ENCODE assay signal across 7 mouse cellular contexts in the genomic region with DNA sequence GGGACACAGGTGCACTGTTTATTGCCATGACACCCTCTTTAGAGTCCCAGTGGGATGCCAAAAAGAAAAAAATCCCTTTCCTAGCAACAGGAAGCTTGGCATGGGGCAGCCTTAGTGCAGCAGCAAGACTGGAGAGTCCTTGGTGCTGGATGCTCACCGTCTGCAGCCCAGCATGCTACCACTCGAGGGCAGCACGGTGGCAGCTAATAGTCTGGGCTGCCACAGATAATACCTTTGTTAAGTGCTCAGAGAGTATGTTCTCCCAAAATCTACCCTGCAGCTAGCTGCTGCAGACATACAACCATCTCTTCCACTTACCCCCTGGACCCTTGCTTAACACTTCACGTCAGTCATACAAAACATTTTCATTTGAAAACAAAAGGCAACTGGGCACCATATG. TPM values are rescaled to one million over a fixed set of nuclear protein-coding genes. Genes with fewer than 3 reads are reported as not detected.
DNase-seq lines count a peak whose midpoint lies in the region; ATAC-seq and TF ChIP-seq lines count a peak whose summit lies in the region.

No protein-coding gene starts in this region.

- H3K4me1 ChIP-seq in heart, postnatal 0 days (ENCODE audit: control insufficient read depth, insufficient read depth) = peaks cover 37% of the 10 kb centered on the region
- H3K4me1 ChIP-seq in hindbrain, embryonic 14.5 days (replicated peaks; ENCODE audit: control insufficient read depth, insufficient read depth, low read length) = peaks cover 3% of the 10 kb centered on the region; the same call in 1 of the 2 replicates

- no peak overlapping the region for H3K27ac ChIP-seq in heart, postnatal 0 days (ENCODE audit: low read depth)
- H3K27ac ChIP-seq in hindbrain, embryonic 14.5 days = no peak overlapping the region

- no peak overlapping the region for H3K4me3 ChIP-seq in heart, postnatal 0 days (ENCODE audit: low read depth, low read length)
- H3K4me3 ChIP-seq in hindbrain, embryonic 14.5 days (replicated peaks; ENCODE audit: low read length) = no peak overlapping the region

- peaks cover 33% of the 10 kb centered on the region for H3K36me3 ChIP-seq in heart, postnatal 0 days (replicated peaks; ENCODE audit: control insufficient read depth, insufficient read depth, low read length)
- H3K36me3 ChIP-seq in hindbrain, embryonic 14.5 days (replicated peaks; ENCODE audit: control insufficient read depth, insufficient read depth) = no peaks in the 10 kb centered on the region

- H3K4me2 ChIP-seq in heart, postnatal 0 days (ENCODE audit: low read depth, low read length) = no peak overlapping the region
- no peak overlapping the region for H3K4me2 ChIP-seq in hindbrain, embryonic 14.5 days (replicated peaks)

- DNase-seq in heart, postnatal 0 days (ENCODE audit: low spot score) = no peak
- no peak for DNase-seq in heart, postnatal 25 days (ENCODE audit: low spot score)
- DNase-seq in right cerebral cortex, postnatal 10 days (ENCODE audit: low spot score in 2 of 2) = peak; percentile 64 to 72
- no peak for DNase-seq in right cerebral cortex, postnatal 36 days (ENCODE audit: low spot score in 2 of 2)
- DNase-seq in hindbrain, embryonic 14.5 days (ENCODE audit: low spot score) = peak; percentile 71
- peak; percentile 60 for DNase-seq in thymus, postnatal 14 days
- DNase-seq in left cerebral cortex, adult 9 months (ENCODE audit: low spot score in 2 of 2) = no peak

- intact Hi-C loops in heart, postnatal 25 days (cut with DNase I) = no loop called here

- WGBS in heart, postnatal 0 days = 33% methylated on average over 4 of the region's 4 CpGs
- 16% methylated on average over 4 of the region's 4 CpGs for WGBS in hindbrain, embryonic 14.5 days

- no peaks in the 10 kb centered on the region for H3K9me3 ChIP-seq in heart, postnatal 0 days (replicated peaks; ENCODE audit: control insufficient read depth, low read length)
- H3K9me3 ChIP-seq in hindbrain, embryonic 14.5 days (ENCODE audit: control insufficient read depth, low read length) = no peaks in the 10 kb centered on the region

- ATAC-seq in heart, postnatal 0 days (ENCODE audit: insufficient read depth, low read depth) = no peak
- no peak; the same call in 1 of the 2 replicates for ATAC-seq in hindbrain, embryonic 14.5 days (ENCODE audit: low FRiP score)

- no peak for TF ChIP-seq EP300 in heart, postnatal 0 days (IDR thresholded peaks at IDR 0.05; ENCODE audit: low read depth)

- no peaks in the 10 kb centered on the region for H3K27me3 ChIP-seq in heart, postnatal 0 days (ENCODE audit: control insufficient read depth, insufficient read depth, low read length)
- H3K27me3 ChIP-seq in hindbrain, embryonic 14.5 days (ENCODE audit: control insufficient read depth, insufficient read depth, low read length) = no peaks in the 10 kb centered on the region

- H3K9ac ChIP-seq in heart, postnatal 0 days (replicated peaks; ENCODE audit: low read depth, low read length) = no peak overlapping the region
- H3K9ac ChIP-seq in hindbrain, embryonic 14.5 days = no peak overlapping the region

- peak; percentile 63 for TF ChIP-seq CTCF in heart, postnatal 0 days (IDR thresholded peaks at IDR 0.05; ENCODE audit: low read depth)

RNA-seq across cellular contexts. Expression of gene Ppif, which starts 19.5 kb away (rescaled TPM):
- 205 and 222 TPM in 2 replicates for total RNA-seq in heart, postnatal 0 days (2014; rRNA removed; ENCODE audit: low replicate concordance)
- polyA plus RNA-seq in heart, postnatal 0 days (2015; fragmentation: Nextera tagmentation; extraction: Ambion mirVana) = 140 and 151 TPM in 2 replicates
- total RNA-seq in heart, postnatal 25 days (2021) = 100 to 1,000 TPM; 277 to 296 TPM
- polyA plus RNA-seq in hindbrain, embryonic 14.5 days (2014; fragmentation: Nextera tagmentation; extraction: Ambion mirVana) = 29.5 and 31.8 TPM in 2 replicates

RNA-seq across cellular contexts. Expression of gene Zcchc24, which starts 55.4 kb away (rescaled TPM):
- total RNA-seq in heart, postnatal 0 days (2014; rRNA removed; ENCODE audit: low replicate concordance) = 36.6 and 40.3 TPM in 2 replicates
- polyA plus RNA-seq in heart, postnatal 0 days (2015; fragmentation: Nextera tagmentation; extraction: Ambion mirVana) = 14.9 and 18.5 TPM in 2 replicates
- 10 to 100 TPM; 33.3 to 35.7 TPM for total RNA-seq in heart, postnatal 25 days (2021)
- polyA plus RNA-seq in hindbrain, embryonic 14.5 days (2014; fragmentation: Nextera tagmentation; extraction: Ambion mirVana) = 18.5 and 19.0 TPM in 2 replicates

Comparison
In these comparisons a context has a peak if more than half of its experiments do, and no peak if none do; other contexts are left out.
1. DNase-seq: peak in right cerebral cortex, postnatal 10 days (2 of 2), hindbrain, embryonic 14.5 days (single experiment) and thymus, postnatal 14 days (single experiment); none in heart, postnatal 0 days (single experiment), heart, postnatal 25 days (single experiment), right cerebral cortex, postnatal 36 days (0 of 2) and left cerebral cortex, adult 9 months (0 of 2).